Mouse (Mus musculus): ENCODE results near the gene Cbarp. TPM values are rescaled to one million over a fixed set of nuclear protein-coding genes. Genes with fewer than 3 reads are reported as not detected.
"Not testable (repeated sequence)": the region's sequence is repeated elsewhere in the genome, so short reads cannot be mapped to it uniquely, and the experiment has no call there.

Gene Cbarp
- total RNA-seq, 2 experiments from 2014 or later: 2.2 to 2.7 TPM

DNA sequence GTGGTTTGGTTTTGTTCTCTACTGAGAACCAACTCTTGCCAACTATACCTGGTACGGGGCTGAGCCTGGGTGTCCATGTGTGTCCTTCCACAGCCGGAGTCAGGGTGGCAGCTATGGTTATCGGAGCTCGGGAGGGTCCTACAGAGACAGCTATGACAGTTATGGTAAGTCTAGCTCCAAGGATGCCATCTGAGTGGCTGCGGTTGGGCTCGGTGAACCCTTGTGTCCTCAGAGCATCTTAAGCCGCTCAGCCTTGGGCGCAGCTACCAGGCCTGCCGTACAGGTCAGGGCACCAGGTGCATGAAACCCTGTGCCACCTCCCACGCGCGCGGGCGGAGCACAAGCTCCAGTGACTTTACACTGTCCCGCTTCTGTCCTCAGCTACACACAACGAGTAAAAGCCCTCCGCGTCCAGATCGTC is 30.0 kb upstream of the Cbarp start:
- DNase-seq (ENCODE audit: low spot score in 2 of 2): no peak

DNA sequence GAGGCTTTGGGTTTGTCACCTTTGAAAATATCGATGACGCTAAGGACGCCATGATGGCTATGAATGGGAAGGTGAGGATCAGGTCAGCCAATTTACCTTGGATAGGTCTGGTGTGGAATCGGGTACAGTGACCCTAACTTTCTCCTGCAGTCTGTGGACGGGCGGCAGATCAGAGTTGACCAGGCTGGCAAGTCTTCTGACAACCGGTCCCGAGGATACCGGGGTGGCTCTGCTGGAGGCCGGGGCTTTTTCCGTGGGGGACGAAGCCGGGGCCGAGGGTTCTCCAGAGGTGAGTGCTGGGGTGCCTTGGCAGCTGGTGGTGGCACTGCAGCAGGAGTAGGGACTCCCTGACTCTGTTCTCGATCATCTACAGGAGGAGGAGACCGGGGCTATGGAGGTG is 29.4 kb upstream of the Cbarp start:
- DNase-seq (ENCODE audit: low spot score in 2 of 2): no peak

DNA sequence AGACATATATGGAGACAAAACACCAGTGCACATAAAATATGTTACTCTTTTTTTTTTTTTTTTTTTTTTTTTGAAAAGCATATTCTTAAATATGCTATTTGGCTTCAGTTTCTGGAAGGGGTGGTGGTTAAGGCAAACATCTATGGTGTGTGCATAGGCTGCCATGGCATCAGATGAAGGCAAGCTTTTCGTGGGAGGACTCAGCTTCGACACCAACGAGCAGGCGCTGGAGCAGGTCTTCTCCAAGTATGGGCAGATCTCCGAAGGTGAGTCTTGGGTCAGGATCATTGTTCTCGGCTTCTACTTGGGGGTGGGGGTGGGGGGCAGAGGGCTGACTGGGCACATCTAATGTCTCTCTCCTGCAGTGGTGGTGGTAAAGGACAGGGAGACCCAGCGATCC is 29.0 kb upstream of the Cbarp start:
- DNase-seq (ENCODE audit: low spot score in 2 of 2): no peak

DNA sequence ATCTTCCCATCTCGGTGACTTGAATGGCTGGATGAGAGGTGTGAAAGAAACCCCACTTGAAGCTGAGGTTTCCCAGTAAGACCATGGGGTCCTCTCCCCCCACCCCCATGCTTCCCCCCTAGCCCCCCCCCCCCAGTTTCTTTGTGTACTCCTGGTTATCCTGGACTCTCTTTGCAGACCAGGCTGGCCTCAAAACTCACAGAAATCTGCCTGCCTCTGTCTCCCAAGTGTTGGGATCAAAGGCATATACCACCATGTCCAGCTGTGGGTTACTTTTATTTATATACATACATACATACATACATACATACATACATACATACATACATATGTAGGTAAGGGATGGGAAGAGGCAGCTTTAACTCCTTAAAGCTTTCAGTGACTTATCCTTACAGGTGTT is 28.4 kb upstream of the Cbarp start:
- DNase-seq (ENCODE audit: low spot score in 2 of 2): no peak

DNA sequence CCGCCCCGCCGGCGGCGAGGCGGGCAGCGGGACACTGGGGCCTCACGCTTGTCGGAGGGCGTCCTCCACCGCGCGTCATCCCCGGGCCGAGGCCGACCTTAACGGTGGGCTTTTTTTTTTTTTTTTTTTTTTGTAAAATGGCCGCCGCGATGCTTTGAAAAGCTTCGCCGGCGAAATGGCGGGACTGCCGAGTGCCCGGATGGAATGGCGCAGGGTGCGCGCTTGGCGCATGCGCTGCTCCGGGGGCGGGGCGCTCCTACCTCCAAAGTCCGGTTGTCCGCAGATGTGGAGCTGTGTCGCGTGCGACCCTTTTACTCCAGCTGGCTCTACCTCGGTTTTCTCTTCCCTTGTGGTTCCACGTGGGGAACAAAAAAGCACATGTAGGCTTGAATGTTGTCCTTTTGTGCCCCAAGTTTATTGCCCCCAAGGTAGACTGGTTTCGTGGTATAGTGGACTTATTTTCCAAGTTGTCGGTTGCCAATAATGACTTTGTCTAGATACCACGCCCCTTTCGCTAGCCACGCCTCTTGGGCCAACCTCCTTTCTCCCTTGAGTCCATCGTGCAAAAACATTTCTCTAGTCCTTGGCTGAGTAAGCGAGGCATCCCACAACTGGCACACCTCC is 27.5 kb upstream of the Cbarp start:
- peak; percentile 93 to 96 for DNase-seq (ENCODE audit: low spot score in 2 of 2)

DNA sequence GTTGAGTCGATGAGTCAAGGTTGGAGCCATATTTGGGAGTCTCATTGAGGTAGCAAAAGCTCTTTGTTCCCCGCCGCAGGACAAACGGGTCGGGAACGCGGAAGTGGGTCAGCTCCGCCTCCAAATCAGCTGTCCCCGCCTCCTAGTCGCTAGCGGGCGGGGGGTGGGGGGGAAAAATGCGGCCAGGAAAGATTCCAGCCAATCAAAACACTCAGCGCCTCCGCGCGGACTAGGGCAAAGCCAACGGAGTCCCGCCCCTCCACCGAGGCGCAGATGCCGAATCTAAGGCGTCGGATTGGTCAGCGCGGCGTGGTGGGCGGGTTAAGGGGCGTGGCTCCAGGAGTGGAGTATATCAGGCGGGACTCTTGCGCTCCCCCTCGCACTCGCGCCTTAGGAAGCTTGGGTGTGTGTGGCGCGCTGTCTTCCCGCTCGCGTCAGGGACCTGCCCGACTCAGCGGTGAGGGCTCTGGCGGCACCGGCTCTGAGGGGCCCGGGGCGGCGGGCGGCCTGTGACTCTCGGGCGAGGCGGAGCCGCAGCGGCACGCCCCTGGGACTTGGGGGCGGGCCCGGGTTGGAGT is 26.9 kb upstream of the Cbarp start:
- peak; percentile 98 for DNase-seq (ENCODE audit: low spot score in 2 of 2)

DNA sequence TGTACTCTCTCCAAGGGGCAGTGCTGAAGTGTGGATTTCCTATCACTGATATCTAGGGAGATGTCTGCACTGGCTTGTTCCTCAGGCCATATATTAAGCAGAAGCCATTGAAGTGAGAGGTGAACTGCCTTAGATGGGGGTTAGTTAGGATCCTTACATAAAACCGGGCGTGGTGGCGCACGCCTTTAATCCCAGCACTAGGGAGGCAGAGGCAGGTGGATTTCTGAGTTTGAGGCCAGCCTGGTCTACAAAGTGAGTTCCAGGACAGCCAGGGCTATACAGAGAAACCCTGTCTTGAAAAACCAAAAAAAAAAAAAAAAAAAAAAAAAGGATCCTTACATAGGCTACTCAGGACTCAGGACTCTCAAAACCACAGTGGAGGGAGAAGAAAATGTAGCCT is 25.5 kb upstream of the Cbarp start:
- not testable (repeated sequence) for DNase-seq (ENCODE audit: low spot score in 2 of 2)

DNA sequence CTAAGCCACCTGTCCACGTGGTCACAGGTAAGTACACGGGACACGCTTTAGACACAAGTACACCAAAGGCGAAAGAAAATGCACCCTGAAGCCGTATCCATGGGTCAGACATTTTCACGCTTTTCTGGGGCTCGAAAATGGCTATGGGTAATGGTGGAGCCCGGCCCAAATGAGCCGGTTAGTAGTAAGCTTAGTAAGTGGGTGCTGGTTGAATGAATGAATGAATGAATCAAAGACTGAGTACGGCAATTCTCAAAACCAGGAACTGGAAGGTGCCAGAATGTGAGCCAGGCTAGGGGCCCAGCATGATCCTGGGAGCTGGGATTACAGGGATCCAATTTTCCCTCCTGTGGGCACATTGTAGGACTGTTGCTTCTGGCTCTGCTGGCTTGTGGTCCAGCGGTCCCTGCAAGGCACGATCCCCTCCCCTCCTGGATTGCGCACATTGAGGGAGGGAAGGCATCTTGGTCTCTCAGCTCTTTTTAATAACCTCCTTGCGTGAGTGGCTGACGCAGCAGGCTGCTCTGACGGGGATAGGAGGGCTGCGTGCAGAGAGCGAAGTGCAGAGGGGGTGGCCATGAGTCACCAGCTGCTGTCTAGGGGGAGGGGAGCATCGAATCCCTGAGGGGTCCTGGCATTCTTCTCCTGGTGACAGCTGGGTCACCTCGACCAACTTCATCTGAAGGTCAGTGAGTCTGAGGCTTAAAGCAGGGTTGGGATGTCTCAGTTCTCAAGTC is 24.9 kb upstream of the Cbarp start, which contains the start of gene Cirbp:
Cirbp (plus strand) TSS at position 594 of the 737 bp plus-strand sequence.
- DNase-seq (ENCODE audit: low spot score in 2 of 2): no peak

DNA sequence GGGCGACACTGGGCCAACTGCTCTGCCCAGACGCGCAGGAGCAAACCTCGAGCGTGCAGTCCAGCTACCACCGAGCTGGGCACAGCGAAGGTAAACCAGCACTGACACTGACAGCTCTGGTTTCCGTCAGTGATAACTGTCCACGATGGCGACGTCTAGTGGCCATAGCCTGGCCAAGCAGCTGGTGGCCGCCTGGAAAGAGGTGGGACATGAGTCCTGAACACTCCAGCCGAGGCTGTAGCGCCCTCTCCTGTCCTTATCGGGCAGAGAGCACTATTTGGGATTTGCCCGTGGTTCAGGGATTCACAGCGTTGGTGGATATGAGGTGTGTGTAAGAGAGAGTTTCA is 24.3 kb upstream of the Cbarp start:
- peak; percentile 90 to 94 for DNase-seq (ENCODE audit: low spot score in 2 of 2)

DNA sequence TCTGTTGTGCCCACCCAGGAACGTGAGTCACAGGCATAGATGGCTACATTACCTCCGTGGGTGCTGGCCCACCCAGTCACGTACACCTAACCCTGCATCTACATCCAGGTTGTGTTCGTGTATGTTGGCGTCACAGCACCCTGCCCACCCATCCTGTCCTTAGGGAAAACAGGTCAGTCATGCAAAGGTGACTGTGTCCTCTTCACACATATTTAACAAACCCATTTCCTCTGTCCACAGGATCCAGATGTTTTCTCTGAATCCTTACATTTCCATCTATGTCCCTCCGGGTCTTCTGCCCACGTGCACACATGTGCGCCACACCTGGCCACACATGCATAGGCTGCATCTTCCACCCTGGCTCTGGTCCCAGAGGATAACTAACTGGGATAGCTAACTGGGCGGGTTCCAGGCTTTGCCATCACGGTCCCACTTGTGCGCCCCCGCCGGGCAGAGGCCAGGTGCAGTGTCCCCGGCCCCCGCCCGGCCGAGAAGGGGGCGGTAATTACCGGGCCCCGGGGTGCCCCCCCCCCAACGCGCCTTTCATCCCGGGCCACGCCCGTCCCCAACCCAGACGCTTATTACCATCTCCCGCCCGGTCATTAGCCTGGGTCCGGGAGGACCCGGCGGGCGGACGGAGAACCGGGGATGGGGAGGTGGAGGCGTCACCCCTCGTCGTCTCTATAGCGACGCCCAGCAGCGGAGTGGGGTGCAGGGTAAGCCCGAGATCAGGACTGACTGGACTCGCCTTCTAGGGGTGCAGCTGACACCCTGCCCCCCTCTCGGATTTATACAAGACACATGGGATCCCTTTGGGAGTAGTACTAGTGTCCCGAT is 23.7 kb upstream of the Cbarp start:
- no peak for DNase-seq (ENCODE audit: low spot score in 2 of 2)

DNA sequence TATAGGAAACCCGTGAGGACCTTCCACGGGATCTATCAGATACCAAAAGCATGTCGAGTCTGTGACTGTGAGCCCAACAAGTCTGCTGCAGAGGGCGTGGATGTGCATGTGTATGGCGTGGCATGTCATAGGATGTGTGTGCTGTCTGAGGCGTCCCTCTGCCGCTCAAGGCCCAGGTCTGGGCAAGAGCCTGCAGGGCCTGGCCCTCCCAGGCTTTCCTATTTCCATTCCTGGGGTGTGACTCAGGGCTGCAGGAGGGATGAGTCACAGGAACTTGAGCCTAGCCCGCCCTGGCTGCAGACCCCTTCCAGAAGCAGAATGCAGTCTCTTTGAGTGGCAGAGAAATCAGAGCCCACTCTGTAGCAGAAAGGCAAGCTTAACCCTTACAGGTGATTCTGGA is 23.1 kb upstream of the Cbarp start:
- no peak for DNase-seq (ENCODE audit: low spot score in 2 of 2)

DNA sequence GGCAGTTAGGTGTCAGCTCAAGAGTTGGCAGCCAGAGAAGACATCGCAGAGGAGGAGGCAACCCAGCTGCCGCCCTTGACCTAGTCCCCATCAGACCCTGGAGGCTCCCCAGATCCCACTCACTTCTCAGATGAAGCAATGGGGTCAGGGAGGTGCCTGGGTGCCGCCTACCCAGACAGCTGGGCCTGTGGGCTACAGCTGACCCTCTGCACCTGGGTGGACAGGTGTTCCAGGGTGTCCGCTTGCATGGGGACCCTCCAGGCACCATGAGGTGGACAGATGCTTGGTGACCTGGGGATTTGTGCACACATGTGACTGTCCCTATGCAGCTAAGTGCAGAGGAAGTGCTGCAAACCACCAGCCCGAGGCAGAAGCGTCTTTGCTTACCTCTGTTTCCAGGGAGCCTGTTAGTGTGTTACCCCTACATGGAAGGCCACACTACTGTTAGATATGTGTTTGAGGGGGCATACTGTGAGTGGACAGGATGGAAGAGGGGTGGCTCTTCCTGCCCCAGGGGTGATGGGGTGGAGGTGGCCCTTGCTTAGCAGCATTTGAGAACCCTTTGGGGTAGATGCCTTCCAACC is 22.2 kb upstream of the Cbarp start:
- no peak for DNase-seq (ENCODE audit: low spot score in 2 of 2)

DNA sequence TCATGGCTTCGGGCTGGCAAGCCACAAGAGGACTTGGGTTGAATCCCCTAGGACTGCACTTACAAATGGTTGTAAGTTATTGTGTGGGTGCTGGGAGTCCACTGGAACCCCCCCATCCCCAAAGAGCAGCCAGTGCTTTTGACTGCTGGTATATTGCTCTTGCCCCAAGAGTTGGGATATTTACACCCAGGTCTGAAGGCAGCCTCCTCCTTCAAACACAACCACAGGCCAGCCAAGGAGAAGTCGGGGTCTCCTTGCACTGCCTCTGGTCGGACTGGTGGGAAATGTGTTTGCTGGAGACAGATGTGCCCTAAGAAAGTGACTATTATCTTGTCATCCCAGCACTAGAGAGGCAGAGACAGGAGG is 21.6 kb upstream of the Cbarp start:
- no peak for DNase-seq (ENCODE audit: low spot score in 2 of 2)

DNA sequence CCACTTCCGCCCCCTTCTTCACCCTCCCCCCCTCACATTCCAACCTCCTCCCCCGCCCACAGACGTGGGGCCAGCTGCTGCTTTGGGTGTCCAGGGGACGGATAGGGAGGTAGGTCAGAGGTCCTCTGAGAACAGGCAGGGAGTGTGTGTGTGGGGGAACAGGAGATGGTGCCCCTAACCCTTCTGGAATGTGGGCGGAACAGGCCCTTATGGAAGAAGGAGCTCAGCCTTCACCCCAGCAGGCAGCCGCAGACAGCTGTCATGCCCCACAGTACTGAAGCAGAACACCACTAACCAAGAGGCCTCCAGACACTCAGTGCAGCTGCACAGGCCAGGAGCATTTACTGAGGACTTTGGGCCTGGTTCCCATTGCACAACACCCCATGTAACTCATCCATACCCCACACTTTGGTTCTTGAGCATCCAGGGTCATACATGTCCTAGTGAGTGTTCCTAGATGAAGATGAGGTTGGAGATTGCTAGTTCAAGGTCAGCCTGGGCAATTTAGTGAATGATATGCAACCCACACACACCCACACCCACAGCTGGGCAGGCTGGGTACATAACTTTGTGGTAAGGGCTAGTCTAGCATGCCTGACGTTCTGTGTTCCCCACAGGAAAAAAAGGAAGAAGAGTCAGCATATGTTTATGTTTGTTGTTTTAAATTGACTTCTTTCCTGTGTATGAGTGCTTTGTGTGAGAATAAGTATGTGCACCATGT is 21.0 kb upstream of the Cbarp start:
- no peak for DNase-seq (ENCODE audit: low spot score in 2 of 2)

DNA sequence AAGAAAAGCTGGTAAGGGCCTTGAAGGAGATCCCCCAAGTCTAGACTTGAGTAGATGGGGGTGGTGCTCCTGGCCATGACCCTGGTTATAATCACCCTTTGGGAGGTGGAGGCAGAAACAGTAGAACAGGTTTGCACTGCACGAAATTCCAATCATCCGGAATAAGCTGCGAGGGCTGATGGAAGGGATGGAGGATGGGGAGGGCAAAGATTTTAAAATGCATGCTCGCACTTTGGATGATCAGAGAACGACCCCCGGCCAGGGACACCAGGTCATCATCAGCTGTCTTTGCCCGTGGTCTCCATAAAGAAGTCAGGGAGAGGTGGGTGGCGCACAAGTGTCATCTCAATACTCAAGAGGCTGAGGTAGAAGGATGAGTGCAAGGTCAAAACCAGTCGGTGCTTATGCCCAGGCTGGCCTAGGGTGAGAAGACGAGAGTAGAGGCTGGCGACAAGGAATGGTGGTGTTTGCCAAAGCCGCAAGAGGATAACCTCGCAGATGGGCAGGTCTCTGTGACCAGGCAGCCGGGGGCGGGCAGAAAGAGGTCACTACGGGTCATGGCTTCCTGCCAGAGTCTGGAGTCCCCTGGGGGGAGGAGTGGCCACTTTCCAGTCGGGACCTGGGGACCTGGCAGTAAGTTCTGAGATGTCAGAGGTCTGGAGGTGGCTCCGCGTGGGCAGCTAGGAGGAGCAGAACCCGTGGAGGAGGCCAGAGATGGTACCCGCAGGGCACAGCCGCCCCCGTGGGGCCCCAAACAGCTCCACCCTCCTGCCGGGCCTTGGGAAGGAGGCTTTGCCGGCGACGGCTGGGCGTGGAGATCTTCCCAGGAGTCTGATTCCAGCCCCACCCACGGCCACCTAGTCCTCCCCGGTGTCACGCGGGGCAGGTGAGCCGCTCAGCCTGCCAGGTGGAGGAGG is 20.1 kb upstream of the Cbarp start:
- peak in 1 of 2 experiments; percentile 81 for DNase-seq (ENCODE audit: low spot score in 2 of 2)

DNA sequence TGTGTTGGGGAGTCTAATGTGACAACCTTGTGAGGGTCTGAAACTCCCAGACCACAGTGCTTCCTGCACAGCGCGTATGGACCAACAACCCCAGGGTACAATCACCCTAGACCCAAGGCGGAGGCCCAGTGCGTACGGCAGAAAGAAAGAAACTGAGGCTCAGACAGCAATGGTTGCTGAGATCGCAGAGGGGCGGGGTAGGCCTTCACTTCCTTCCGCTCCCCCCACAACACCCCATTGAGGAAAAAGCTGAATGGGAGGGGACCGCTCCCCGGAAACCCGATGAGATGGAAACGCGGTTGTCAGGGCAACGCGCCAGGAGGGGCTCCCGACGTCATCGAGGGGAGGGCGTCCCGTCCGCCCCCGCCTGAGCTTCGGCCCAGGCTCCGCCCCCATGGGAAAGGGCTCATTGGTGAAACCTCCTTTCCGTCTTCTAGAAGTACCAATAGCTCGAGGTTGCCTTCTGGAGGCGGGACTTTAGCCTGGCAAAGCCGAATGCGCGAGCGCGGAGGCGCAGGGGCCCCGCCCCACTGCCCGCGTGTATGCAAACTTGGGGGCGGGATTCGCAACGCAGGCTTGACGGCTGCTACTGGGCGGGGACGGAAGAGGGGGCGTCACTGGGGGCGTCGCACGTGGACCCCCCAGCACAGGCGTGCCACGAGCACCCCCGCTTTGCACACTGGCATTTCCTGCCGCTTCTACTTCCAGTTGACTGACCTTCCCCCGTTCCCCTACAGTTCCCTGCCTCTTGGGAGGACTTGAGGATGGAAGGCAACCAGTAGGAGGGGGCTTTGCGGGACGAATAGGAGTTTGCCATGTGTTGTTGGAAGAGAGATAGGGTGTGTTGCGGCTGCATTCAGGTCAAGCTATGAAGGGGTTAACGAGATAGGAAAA is 19.2 kb upstream of the Cbarp start:
- peak; percentile 97 to 98 for DNase-seq (ENCODE audit: low spot score in 2 of 2)

DNA sequence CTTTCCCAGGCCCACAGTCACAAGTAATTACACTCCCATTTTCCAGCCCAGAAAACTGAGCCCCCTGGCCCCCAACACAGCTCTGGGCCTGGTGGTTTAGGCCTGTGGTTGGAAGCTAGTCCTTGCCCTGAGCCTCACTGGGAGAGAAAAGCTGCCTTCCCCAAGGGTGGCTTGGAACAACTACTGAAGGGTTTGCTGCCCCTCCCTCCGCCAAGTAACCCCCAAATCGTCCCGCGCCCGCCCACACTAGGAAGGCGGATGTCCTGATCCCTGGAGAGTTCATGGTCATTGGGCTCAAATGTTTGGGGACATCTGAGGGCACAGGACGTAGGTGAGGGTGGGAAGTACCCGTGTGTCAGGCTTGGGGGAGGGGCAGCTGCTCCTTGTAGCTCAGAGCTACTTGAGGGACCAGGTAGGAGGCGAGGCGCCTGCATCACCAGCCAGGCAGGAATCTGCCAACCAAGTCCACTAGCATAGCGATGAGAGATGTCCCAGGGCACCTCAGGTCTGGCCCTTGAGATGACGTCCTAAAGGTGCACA is 18.5 kb upstream of the Cbarp start:
- no peak for DNase-seq (ENCODE audit: low spot score in 2 of 2)

DNA sequence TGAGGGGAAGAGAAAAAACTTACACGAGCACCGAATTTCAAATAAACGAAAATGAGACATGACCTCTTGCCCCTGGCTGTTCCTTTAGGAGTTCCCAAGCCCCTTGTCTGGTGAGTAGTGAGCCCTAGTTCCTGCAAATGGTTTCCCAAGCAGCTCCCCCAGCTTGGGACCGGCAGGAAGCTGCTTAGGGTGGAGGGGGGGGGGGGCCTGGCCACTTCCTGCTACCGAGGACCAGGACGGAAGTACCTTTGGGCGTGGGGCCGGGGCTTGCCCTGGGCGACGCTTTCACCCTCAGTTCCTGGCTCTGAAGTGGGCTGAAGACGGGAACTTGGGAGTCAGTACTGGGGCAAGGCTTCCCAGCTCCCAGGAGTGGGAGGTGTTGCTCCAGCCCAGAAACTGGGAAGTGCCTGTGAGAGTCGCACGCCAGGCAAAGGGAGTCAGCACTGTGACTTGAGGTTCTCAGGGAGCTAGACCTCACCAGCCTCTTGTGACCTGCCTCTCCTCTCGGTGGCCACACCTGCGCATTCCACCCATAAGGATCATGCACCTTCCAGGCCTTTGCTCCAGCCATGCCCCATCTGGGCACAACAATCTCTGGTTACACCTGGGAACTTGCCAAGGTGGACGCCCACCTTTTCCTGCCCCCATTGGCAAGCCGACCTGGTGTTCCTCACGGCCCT is 17.8 kb upstream of the Cbarp start:
- no peak for DNase-seq (ENCODE audit: low spot score in 2 of 2)

Data from gastrocnemius, postnatal 4 days (tissue).